Mouse (Mus musculus) intestine, embryonic 16.5 days (tissue): ENCODE data around the gene Slc9a3r2. TPM values are rescaled to one million over a fixed set of nuclear protein-coding genes. Genes with fewer than 3 reads are reported as not detected.

Source experiments
- ATAC-seq: fragments of 200-750 bp; cut with Nextera tagmentation; 2 replicates; pipeline ENCODE4 v1.8.0; 2017; ENCODE audit warnings: moderate TSS enrichment, moderate library complexity
- H3K27ac ChIP-seq: fragments of 300-500 bp; sonication (generic); 2 replicates; pipeline ENCODE4 v1.5.1; 2014; ENCODE audit warnings: mild to moderate bottlenecking, low read length
- H3K27me3 ChIP-seq: fragments of 300-500 bp; sonication (generic); replicated peaks from 2 replicates; pipeline ENCODE4 v1.6.1; 2014; ENCODE audit warnings: low read length, control low read depth, mixed read lengths; ENCODE audit not compliant: control insufficient read depth, insufficient read depth
- H3K36me3 ChIP-seq: fragments of 300-500 bp; sonication (generic); 2 replicates; pipeline ENCODE4 v1.6.1; 2014; ENCODE audit warnings: low read length, control low read depth; ENCODE audit not compliant: control insufficient read depth, insufficient read depth
- H3K4me1 ChIP-seq: fragments of 300-500 bp; sonication (generic); 2 replicates; pipeline ENCODE4 v1.6.1; 2014; ENCODE audit warnings: low read length, control low read depth, mixed read lengths; ENCODE audit not compliant: control insufficient read depth, insufficient read depth
- H3K4me2 ChIP-seq: fragments of 300-500 bp; sonication (generic); 2 replicates; pipeline ENCODE4 v1.6.1; 2014; ENCODE audit warnings: low read depth, low read length, control low read depth
- H3K4me3 ChIP-seq: fragments of 300-500 bp; sonication (generic); 2 replicates; pipeline ENCODE4 v1.5.1; 2014; ENCODE audit warnings: mild to moderate bottlenecking, low read length
- H3K9ac ChIP-seq: fragments of 300-500 bp; sonication (generic); 2 replicates; pipeline ENCODE4 v1.6.1; 2014; ENCODE audit warnings: low read depth, low read length
- H3K9me3 ChIP-seq: fragments of 300-500 bp; sonication (generic); 2 replicates; pipeline ENCODE4 v1.6.1; 2016; ENCODE audit warnings: low read length, control low read depth; ENCODE audit not compliant: control insufficient read depth
- WGBS: fragments of 180-500 bp; shearing (Covaris S2); extraction: QIAGEN DNeasy Blood & Tissue Kit; methylation state at CpG from one replicate; pipeline ENCODE4 v1.1.7; 2014; 5-methylcytosine and 5-hydroxymethylcytosine counted together
- polyA plus RNA-seq: library from polyadenylated mRNA; unstranded; fragments of >200 nt; fragmentation: Nextera tagmentation; extraction: Ambion mirVana; gene quantifications from 2 replicates; pipeline ENCODE4 v1.2.1, GENCODE M21; 2015

Gene Slc9a3r2
- polyA plus RNA-seq, 1 experiment from 2014 or later, result 38.6 TPM

GRCm38 (mm10) chr17:24642791-24643343, 7.3 kb downstream of the Slc9a3r2 start:
- Histone ChIP-seq H3K9ac (no peak overlapping the region), H3K4me2 (no peak overlapping the region), H3K36me3 (no peaks in the 10 kb centered on the region), H3K27ac (no peak overlapping the region), H3K27me3 (no peaks in the 10 kb centered on the region), H3K4me3 (no peak overlapping the region), H3K4me1 (peaks cover 37% of the 10 kb centered on the region), H3K9me3 (no peaks in the 10 kb centered on the region)
- 78% methylated on average over 6 of the region's 6 CpGs for WGBS
- no peak for ATAC-seq

GRCm38 (mm10) chr17:24641944-24642343, 8.2 kb downstream of the Slc9a3r2 start:
- ATAC-seq, result no peak
- WGBS, result 91% methylated on average over 14 of the region's 14 CpGs
- no peak overlapping the region for H3K4me2 ChIP-seq
- no peaks in the 10 kb centered on the region for H3K36me3 ChIP-seq
- no peak overlapping the region for H3K4me3 ChIP-seq
- no peaks in the 10 kb centered on the region for H3K9me3 ChIP-seq
- H3K27me3 ChIP-seq, result no peaks in the 10 kb centered on the region
- no peak overlapping the region for H3K27ac ChIP-seq
- H3K4me1 ChIP-seq, result peaks cover 37% of the 10 kb centered on the region
- no peak overlapping the region for H3K9ac ChIP-seq

- no peaks in the 10 kb centered on the region for H3K27me3 ChIP-seq
- no peak overlapping the region for H3K9ac ChIP-seq
- H3K9me3 ChIP-seq, result no peaks in the 10 kb centered on the region
- no peak for ATAC-seq
- WGBS, result 94% methylated on average over 15 of the region's 15 CpGs
- H3K4me2 ChIP-seq, result no peak overlapping the region
- H3K4me3 ChIP-seq, result no peak overlapping the region
- H3K4me1 ChIP-seq, result peaks cover 33% of the 10 kb centered on the region
- H3K27ac ChIP-seq, result peak overlapping the region; percentile 89; the same call in 1 of the 2 replicates
- H3K36me3 ChIP-seq, result no peaks in the 10 kb centered on the region
Observed at GRCm38 (mm10) chr17:24640581-24640980, 9.5 kb downstream of the Slc9a3r2 start.

GRCm38 (mm10) chr17:24640119-24640518, 10.0 kb downstream of the Slc9a3r2 start:
- ATAC-seq, result no peak
- Histone ChIP-seq H3K4me2 (no peak overlapping the region), H3K9ac (peak overlapping the region; percentile 33; the same call in 1 of the 2 replicates), H3K27ac (peak overlapping the region; percentile 89), H3K36me3 (no peaks in the 10 kb centered on the region), H3K4me1 (peaks cover 28% of the 10 kb centered on the region), H3K9me3 (no peaks in the 10 kb centered on the region), H3K27me3 (no peaks in the 10 kb centered on the region), H3K4me3 (no peak overlapping the region)
- 89% methylated on average over 7 of the region's 7 CpGs for WGBS

- Histone ChIP-seq H3K27me3 (no peaks in the 10 kb centered on the region), H3K9me3 (no peaks in the 10 kb centered on the region), H3K4me2 (no peak overlapping the region), H3K9ac (peak overlapping the region; percentile 33; the same call in 1 of the 2 replicates), H3K4me3 (no peak overlapping the region), H3K4me1 (peaks cover 23% of the 10 kb centered on the region), H3K36me3 (no peaks in the 10 kb centered on the region), H3K27ac (peak overlapping the region; percentile 89)
- 65% methylated on average over 5 of the region's 5 CpGs for WGBS
- no peak for ATAC-seq
Observed at GRCm38 (mm10) chr17:24639571-24639988, 10.5 kb downstream of the Slc9a3r2 start.

GRCm38 (mm10) chr17:24638840-24639239, 11.3 kb downstream of the Slc9a3r2 start:
- Histone ChIP-seq H3K36me3 (no peaks in the 10 kb centered on the region), H3K9ac (0 out of 2 replicates have a peak overlapping the region, but pooled peaks have one; percentile 33), H3K4me3 (no peak overlapping the region), H3K27me3 (no peaks in the 10 kb centered on the region), H3K27ac (peak overlapping the region; percentile 89), H3K9me3 (no peaks in the 10 kb centered on the region), H3K4me1 (peaks cover 16% of the 10 kb centered on the region; the same call in 1 of the 2 replicates), H3K4me2 (no peak overlapping the region)
- 47% methylated on average over 9 of the region's 9 CpGs for WGBS
- peak; percentile 86 for ATAC-seq

GRCm38 (mm10) chr17:24638214-24638613, 11.9 kb downstream of the Slc9a3r2 start:
- Histone ChIP-seq H3K9me3 (no peaks in the 10 kb centered on the region), H3K27ac (peak overlapping the region; percentile 62), H3K4me3 (no peak overlapping the region), H3K27me3 (no peaks in the 10 kb centered on the region), H3K36me3 (no peaks in the 10 kb centered on the region), H3K4me2 (no peak overlapping the region), H3K4me1 (peaks cover 19% of the 10 kb centered on the region; the same call in 1 of the 2 replicates), H3K9ac (no peak overlapping the region)
- 93% methylated on average over 4 of the region's 4 CpGs for WGBS
- ATAC-seq, result no peak

- Histone ChIP-seq H3K36me3 (no peaks in the 10 kb centered on the region), H3K27ac (no peak overlapping the region), H3K4me1 (peaks cover 22% of the 10 kb centered on the region; the same call in 1 of the 2 replicates), H3K27me3 (no peaks in the 10 kb centered on the region), H3K4me3 (no peak overlapping the region), H3K9me3 (no peaks in the 10 kb centered on the region), H3K4me2 (no peak overlapping the region), H3K9ac (no peak overlapping the region)
- 73% methylated on average over 5 of the region's 5 CpGs for WGBS
- ATAC-seq, result no peak
Observed at GRCm38 (mm10) chr17:24636781-24637481, 13.2 kb downstream of the Slc9a3r2 start.

GRCm38 (mm10) chr17:24635694-24636093, 14.4 kb downstream of the Slc9a3r2 start:
- Histone ChIP-seq H3K36me3 (no peaks in the 10 kb centered on the region), H3K9me3 (no peaks in the 10 kb centered on the region), H3K4me3 (no peak overlapping the region), H3K4me1 (peaks cover 27% of the 10 kb centered on the region; the same call in 1 of the 2 replicates), H3K9ac (no peak overlapping the region), H3K27me3 (no peaks in the 10 kb centered on the region), H3K27ac (no peak overlapping the region), H3K4me2 (no peak overlapping the region)
- no peak for ATAC-seq
- WGBS, result 89% methylated on average over 5 of the region's 5 CpGs
